Mouse (Mus musculus): ENCODE measurements around the gene Dock9. TPM values are rescaled to one million over a fixed set of nuclear protein-coding genes. Genes with fewer than 3 reads are reported as not detected.

Dock9 gene
- polyA plus RNA-seq, 1 experiment from 2014 or later, result 14.3 TPM

GRCm38 (mm10) chr14:121824322-121825103 is 26.9 kb upstream of the Dock9 start:
- Histone ChIP-seq H3K9me3 (ENCODE audit: control insufficient read depth, low read length) (0 out of 2 replicates have a peak, but pooled peaks cover 3% of the 10 kb centered on the region), H3K27me3 (ENCODE audit: control insufficient read depth, insufficient read depth, low read length) (no peaks in the 10 kb centered on the region), H3K27ac (ENCODE audit: low read depth, low read length) (peak overlapping the region; percentile 42; the same call in 1 of the 2 replicates), H3K9ac (ENCODE audit: low read depth, low read length) (no peak overlapping the region), H3K4me3 (ENCODE audit: low read length) (no peak overlapping the region), H3K4me1 (ENCODE audit: control insufficient read depth, insufficient read depth, low read length) (peaks cover 12% of the 10 kb centered on the region), H3K4me2 (replicated peaks; ENCODE audit: low read depth, low read length) (no peak overlapping the region), H3K36me3 (ENCODE audit: control insufficient read depth, insufficient read depth, low read length) (no peaks in the 10 kb centered on the region)
- peak; percentile 79 for ATAC-seq (ENCODE audit: low FRiP score, low TSS enrichment)
- 56% methylated on average over 11 of the region's 11 CpGs for WGBS

GRCm38 (mm10) chr14:121822997-121823396 is 25.4 kb upstream of the Dock9 start:
- Histone ChIP-seq H3K4me3 (ENCODE audit: low read length) (no peak overlapping the region), H3K9me3 (ENCODE audit: control insufficient read depth, low read length) (no peaks in the 10 kb centered on the region), H3K36me3 (ENCODE audit: control insufficient read depth, insufficient read depth, low read length) (no peaks in the 10 kb centered on the region), H3K4me2 (replicated peaks; ENCODE audit: low read depth, low read length) (no peak overlapping the region), H3K27me3 (ENCODE audit: control insufficient read depth, insufficient read depth, low read length) (no peaks in the 10 kb centered on the region), H3K4me1 (ENCODE audit: control insufficient read depth, insufficient read depth, low read length) (peaks cover 12% of the 10 kb centered on the region), H3K9ac (ENCODE audit: low read depth, low read length) (no peak overlapping the region), H3K27ac (ENCODE audit: low read depth, low read length) (no peak overlapping the region)
- 72% methylated on average over 3 of the region's 3 CpGs for WGBS
- ATAC-seq (ENCODE audit: low FRiP score, low TSS enrichment), result no peak

GRCm38 (mm10) chr14:121822506-121822905 is 24.9 kb upstream of the Dock9 start:
- no peaks in the 10 kb centered on the region for H3K36me3 ChIP-seq (ENCODE audit: control insufficient read depth, insufficient read depth, low read length)
- H3K4me2 ChIP-seq (replicated peaks; ENCODE audit: low read depth, low read length), result no peak overlapping the region
- H3K9ac ChIP-seq (ENCODE audit: low read depth, low read length), result no peak overlapping the region
- peaks cover 12% of the 10 kb centered on the region for H3K4me1 ChIP-seq (ENCODE audit: control insufficient read depth, insufficient read depth, low read length)
- WGBS, result 78% methylated on average over 8 of the region's 8 CpGs
- H3K27me3 ChIP-seq (ENCODE audit: control insufficient read depth, insufficient read depth, low read length), result no peaks in the 10 kb centered on the region
- H3K27ac ChIP-seq (ENCODE audit: low read depth, low read length), result no peak overlapping the region
- no peaks in the 10 kb centered on the region for H3K9me3 ChIP-seq (ENCODE audit: control insufficient read depth, low read length)
- no peak overlapping the region for H3K4me3 ChIP-seq (ENCODE audit: low read length)
- no peak for ATAC-seq (ENCODE audit: low FRiP score, low TSS enrichment)

- no peaks in the 10 kb centered on the region for H3K4me1 ChIP-seq (ENCODE audit: control insufficient read depth, insufficient read depth, low read length)
- no peak for ATAC-seq (ENCODE audit: low FRiP score, low TSS enrichment)
- peaks cover 10% of the 10 kb centered on the region; the same call in 1 of the 2 replicates for H3K9me3 ChIP-seq (ENCODE audit: control insufficient read depth, low read length)
- no peak overlapping the region for H3K4me3 ChIP-seq (ENCODE audit: low read length)
- H3K9ac ChIP-seq (ENCODE audit: low read depth, low read length), result no peak overlapping the region
- 77% methylated on average over 4 of the region's 4 CpGs for WGBS
- H3K4me2 ChIP-seq (replicated peaks; ENCODE audit: low read depth, low read length), result no peak overlapping the region
- no peak overlapping the region for H3K27ac ChIP-seq (ENCODE audit: low read depth, low read length)
- H3K36me3 ChIP-seq (ENCODE audit: control insufficient read depth, insufficient read depth, low read length), result no peaks in the 10 kb centered on the region
- no peaks in the 10 kb centered on the region for H3K27me3 ChIP-seq (ENCODE audit: control insufficient read depth, insufficient read depth, low read length)
Measured at GRCm38 (mm10) chr14:121806791-121807190, 9.2 kb upstream of the Dock9 start.

- H3K27me3 ChIP-seq (ENCODE audit: control insufficient read depth, insufficient read depth, low read length), result no peaks in the 10 kb centered on the region
- peaks cover 8% of the 10 kb centered on the region; the same call in 1 of the 2 replicates for H3K9me3 ChIP-seq (ENCODE audit: control insufficient read depth, low read length)
- H3K9ac ChIP-seq (ENCODE audit: low read depth, low read length), result no peak overlapping the region
- no peaks in the 10 kb centered on the region for H3K36me3 ChIP-seq (ENCODE audit: control insufficient read depth, insufficient read depth, low read length)
- no peak overlapping the region for H3K4me3 ChIP-seq (ENCODE audit: low read length)
- no peaks in the 10 kb centered on the region for H3K4me1 ChIP-seq (ENCODE audit: control insufficient read depth, insufficient read depth, low read length)
- no peak for ATAC-seq (ENCODE audit: low FRiP score, low TSS enrichment)
- no peak overlapping the region for H3K27ac ChIP-seq (ENCODE audit: low read depth, low read length)
- H3K4me2 ChIP-seq (replicated peaks; ENCODE audit: low read depth, low read length), result no peak overlapping the region
- WGBS, result 74% methylated on average over 3 of the region's 3 CpGs
Measured at GRCm38 (mm10) chr14:121806316-121806715, 8.7 kb upstream of the Dock9 start.

- H3K36me3 ChIP-seq (ENCODE audit: control insufficient read depth, insufficient read depth, low read length), result no peaks in the 10 kb centered on the region
- no peaks in the 10 kb centered on the region for H3K4me1 ChIP-seq (ENCODE audit: control insufficient read depth, insufficient read depth, low read length)
- H3K9ac ChIP-seq (ENCODE audit: low read depth, low read length), result no peak overlapping the region
- H3K4me3 ChIP-seq (ENCODE audit: low read length), result no peak overlapping the region
- 81% methylated on average over 4 of the region's 4 CpGs for WGBS
- H3K9me3 ChIP-seq (ENCODE audit: control insufficient read depth, low read length), result no peaks in the 10 kb centered on the region
- H3K4me2 ChIP-seq (replicated peaks; ENCODE audit: low read depth, low read length), result no peak overlapping the region
- H3K27ac ChIP-seq (ENCODE audit: low read depth, low read length), result no peak overlapping the region
- ATAC-seq (ENCODE audit: low FRiP score, low TSS enrichment), result no peak
- H3K27me3 ChIP-seq (ENCODE audit: control insufficient read depth, insufficient read depth, low read length), result no peaks in the 10 kb centered on the region
Measured at GRCm38 (mm10) chr14:121804461-121804860, 6.8 kb upstream of the Dock9 start.

- no peaks in the 10 kb centered on the region for H3K36me3 ChIP-seq (ENCODE audit: control insufficient read depth, insufficient read depth, low read length)
- H3K9me3 ChIP-seq (ENCODE audit: control insufficient read depth, low read length), result no peaks in the 10 kb centered on the region
- no peaks in the 10 kb centered on the region for H3K27me3 ChIP-seq (ENCODE audit: control insufficient read depth, insufficient read depth, low read length)
- no peak for ATAC-seq (ENCODE audit: low FRiP score, low TSS enrichment)
- H3K27ac ChIP-seq (ENCODE audit: low read depth, low read length), result no peak overlapping the region
- no peak overlapping the region for H3K4me2 ChIP-seq (replicated peaks; ENCODE audit: low read depth, low read length)
- H3K4me3 ChIP-seq (ENCODE audit: low read length), result no peak overlapping the region
- no peak overlapping the region for H3K9ac ChIP-seq (ENCODE audit: low read depth, low read length)
- H3K4me1 ChIP-seq (ENCODE audit: control insufficient read depth, insufficient read depth, low read length), result peaks cover 7% of the 10 kb centered on the region
- 23% methylated on average over 2 of the region's 2 CpGs for WGBS
Measured at GRCm38 (mm10) chr14:121800962-121801361, 3.3 kb upstream of the Dock9 start.

- no peak overlapping the region for H3K27ac ChIP-seq (ENCODE audit: low read depth, low read length)
- H3K4me2 ChIP-seq (replicated peaks; ENCODE audit: low read depth, low read length), result no peak overlapping the region
- WGBS, result 68% methylated on average over 7 of the region's 7 CpGs
- no peaks in the 10 kb centered on the region for H3K36me3 ChIP-seq (ENCODE audit: control insufficient read depth, insufficient read depth, low read length)
- no peak for ATAC-seq (ENCODE audit: low FRiP score, low TSS enrichment)
- H3K9ac ChIP-seq (ENCODE audit: low read depth, low read length), result no peak overlapping the region
- H3K27me3 ChIP-seq (ENCODE audit: control insufficient read depth, insufficient read depth, low read length), result no peaks in the 10 kb centered on the region
- no peak overlapping the region for H3K4me3 ChIP-seq (ENCODE audit: low read length)
- H3K4me1 ChIP-seq (ENCODE audit: control insufficient read depth, insufficient read depth, low read length), result peaks cover 7% of the 10 kb centered on the region
- H3K9me3 ChIP-seq (ENCODE audit: control insufficient read depth, low read length), result no peaks in the 10 kb centered on the region
Measured at GRCm38 (mm10) chr14:121799112-121799511, 1.5 kb upstream of the Dock9 start.

- Histone ChIP-seq H3K4me2 (replicated peaks; ENCODE audit: low read depth, low read length) (peak overlapping the region; percentile 95), H3K4me1 (ENCODE audit: control insufficient read depth, insufficient read depth, low read length) (peaks cover 7% of the 10 kb centered on the region), H3K36me3 (ENCODE audit: control insufficient read depth, insufficient read depth, low read length) (no peaks in the 10 kb centered on the region), H3K27ac (ENCODE audit: low read depth, low read length) (peak overlapping the region; percentile 85), H3K9ac (ENCODE audit: low read depth, low read length) (peak overlapping the region; percentile 65), H3K4me3 (ENCODE audit: low read length) (peak overlapping the region; percentile 73), H3K27me3 (ENCODE audit: control insufficient read depth, insufficient read depth, low read length) (no peaks in the 10 kb centered on the region), H3K9me3 (ENCODE audit: control insufficient read depth, low read length) (no peaks in the 10 kb centered on the region)
- under 1% methylated on average over 22 of the region's 22 CpGs for WGBS
- peak; percentile 89 for ATAC-seq (ENCODE audit: low FRiP score, low TSS enrichment)
Measured at GRCm38 (mm10) chr14:121798411-121798799, 768 bp upstream of the Dock9 start.
